Mouse (Mus musculus): ENCODE results near the gene Ulk4.
"Not testable (repeated sequence)": the region's sequence is repeated elsewhere in the genome, so short reads cannot be mapped to it uniquely, and the experiment has no call there.

Gene Ulk4

GRCm38 (mm10) chr9:120935634-120935922 lies 341.4 kb downstream of the Ulk4 start:
- DNase-seq (ENCODE audit: low spot score in 2 of 2) = no peak

GRCm38 (mm10) chr9:120934821-120935633 lies 342.0 kb downstream of the Ulk4 start:
- DNase-seq (ENCODE audit: low spot score in 2 of 2) = no peak

GRCm38 (mm10) chr9:120933886-120934758 lies 342.9 kb downstream of the Ulk4 start:
- peak; percentile 16 to 47 for DNase-seq (ENCODE audit: low spot score in 2 of 2)

- DNase-seq (ENCODE audit: low spot score in 2 of 2) = no peak
Observed at GRCm38 (mm10) chr9:120933587-120933885, 343.5 kb downstream of the Ulk4 start.

GRCm38 (mm10) chr9:120932797-120933586 lies 344.0 kb downstream of the Ulk4 start:
- peak; percentile 92 to 95 for DNase-seq (ENCODE audit: low spot score in 2 of 2)

- no peak for DNase-seq (ENCODE audit: low spot score in 2 of 2)
Observed at GRCm38 (mm10) chr9:120932371-120932770, 344.6 kb downstream of the Ulk4 start.

- no peak for DNase-seq (ENCODE audit: low spot score in 2 of 2)
Observed at GRCm38 (mm10) chr9:120930811-120931210, 346.2 kb downstream of the Ulk4 start.

GRCm38 (mm10) chr9:120930021-120930420 lies 347.0 kb downstream of the Ulk4 start:
- no peak for DNase-seq (ENCODE audit: low spot score in 2 of 2)

- DNase-seq (ENCODE audit: low spot score in 2 of 2) = no peak
Observed at GRCm38 (mm10) chr9:120929081-120929480, 347.9 kb downstream of the Ulk4 start, which contains the start of gene Ctnnb1. TSS of gene Ctnnb1 (plus strand) at chr9:120929216.

GRCm38 (mm10) chr9:120926939-120927606 lies 349.9 kb downstream of the Ulk4 start:
- no peak for DNase-seq (ENCODE audit: low spot score in 2 of 2)

- DNase-seq (ENCODE audit: low spot score in 2 of 2) = no peak
Observed at GRCm38 (mm10) chr9:120926126-120926525, 350.9 kb downstream of the Ulk4 start.

GRCm38 (mm10) chr9:120919130-120919529 lies 357.9 kb downstream of the Ulk4 start:
- peak; percentile 48 to 76 for DNase-seq (ENCODE audit: low spot score in 2 of 2)

GRCm38 (mm10) chr9:120918642-120919041 lies 358.4 kb downstream of the Ulk4 start:
- DNase-seq (ENCODE audit: low spot score in 2 of 2) = no peak

- DNase-seq (ENCODE audit: low spot score in 2 of 2) = no peak
Observed at GRCm38 (mm10) chr9:120918211-120918610, 358.8 kb downstream of the Ulk4 start.

GRCm38 (mm10) chr9:120917619-120918018 lies 359.4 kb downstream of the Ulk4 start:
- not testable (repeated sequence) for DNase-seq (ENCODE audit: low spot score in 2 of 2)

GRCm38 (mm10) chr9:120914877-120915459 lies 362.0 kb downstream of the Ulk4 start:
- DNase-seq (ENCODE audit: low spot score in 2 of 2) = no peak

GRCm38 (mm10) chr9:120914429-120914828 lies 362.6 kb downstream of the Ulk4 start:
- no peak for DNase-seq (ENCODE audit: low spot score in 2 of 2)

GRCm38 (mm10) chr9:120913152-120913551 lies 363.8 kb downstream of the Ulk4 start:
- DNase-seq (ENCODE audit: low spot score in 2 of 2) = no peak

GRCm38 (mm10) chr9:120908461-120908860 lies 368.5 kb downstream of the Ulk4 start:
- no peak for DNase-seq (ENCODE audit: low spot score in 2 of 2)
